12 mouse cellular contexts compared by ENCODE assay signal in the genomic region with DNA sequence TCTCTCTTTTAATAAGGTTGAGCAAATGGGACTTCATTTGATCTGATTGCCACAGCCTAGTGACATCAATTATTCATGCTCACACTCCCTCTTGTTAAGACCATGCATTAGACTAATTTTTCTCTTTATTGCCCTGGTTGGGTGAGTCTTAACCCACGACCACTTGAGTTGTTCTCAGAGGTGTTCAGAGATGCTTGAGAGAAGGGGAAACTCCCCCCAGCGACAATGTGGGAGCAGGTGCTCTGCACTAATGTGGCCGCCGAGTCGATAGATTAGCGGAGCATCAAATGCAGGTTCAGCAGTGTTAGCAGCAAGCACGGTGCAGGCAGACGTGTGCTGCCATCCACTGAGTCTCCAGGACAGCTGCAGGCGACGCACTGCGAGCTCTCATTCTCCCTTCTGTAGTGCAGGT. TPM values are rescaled to one million over a fixed set of nuclear protein-coding genes. Genes with fewer than 3 reads are reported as not detected.
DNase-seq lines count a peak whose midpoint lies in the region; ATAC-seq and TF ChIP-seq lines count a peak whose summit lies in the region.
"Had no signal": no experiment of that assay in that cellular context is flagged by ENCODE, and none has a peak within 500 bp of the region (broad histone marks: within the 10 kb centered on the region; RNA-seq: fewer than 3 reads in every experiment).

No protein-coding gene starts in this region.

- ATAC-seq in hindbrain, embryonic 12.5 days (ENCODE audit: low FRiP score), result peak; percentile 76
- no peak for ATAC-seq in midbrain, postnatal 0 days (ENCODE audit: low FRiP score)
- ATAC-seq: inflammation-experienced regulatory T-cells, adult 6 months had no signal

- H3K27me3 ChIP-seq in C2C12 (ENCODE audit: control insufficient read depth, insufficient read depth, insufficient read length), result no peaks in the 10 kb centered on the region
- H3K27me3 ChIP-seq in hindbrain, embryonic 12.5 days, result no peaks in the 10 kb centered on the region
- no peaks in the 10 kb centered on the region for H3K27me3 ChIP-seq in midbrain, postnatal 0 days (ENCODE audit: insufficient read depth, low read length)
- H3K27me3 ChIP-seq: limb, embryonic 12.5 days; lung, embryonic 15.5 days had no signal

- no peak overlapping the region for H3K4me2 ChIP-seq in hindbrain, embryonic 12.5 days (replicated peaks)
- H3K4me2 ChIP-seq in midbrain, postnatal 0 days (ENCODE audit: low read depth, low read length, poor library complexity, severe bottlenecking), result no peak overlapping the region
- H3K4me2 ChIP-seq: limb, embryonic 12.5 days; lung, embryonic 15.5 days had no signal

- no peak for TF ChIP-seq CTCF in C2C12 (IDR thresholded peaks at IDR 0.05; ENCODE audit: control insufficient read depth, insufficient read depth, insufficient read length)
- peak; percentile 36 for TF ChIP-seq CTCF in midbrain, postnatal 0 days (IDR thresholded peaks at IDR 0.05)

- peak; percentile 15 for DNase-seq in cerebellum, adult 11-12 months
- no peak for DNase-seq in cerebellum, adult 9-10 months
- no peak for DNase-seq in midbrain, postnatal 0 days (ENCODE audit: low spot score)
- no peak for DNase-seq in adrenal gland, postnatal 4 days (ENCODE audit: low spot score in 2 of 2)
- DNase-seq in kidney, postnatal 4 days, result no peak
- DNase-seq in cerebellum, adult 11 months, result no peak

- peaks cover 67% of the 10 kb centered on the region for H3K4me1 ChIP-seq in hindbrain, embryonic 12.5 days
- peaks cover 12% of the 10 kb centered on the region for H3K4me1 ChIP-seq in midbrain, postnatal 0 days (ENCODE audit: insufficient read depth, low read length)

- no peaks in the 10 kb centered on the region for H3K79me2 ChIP-seq in C2C12 (ENCODE audit: control insufficient read depth, insufficient read depth)

- peaks cover 42% of the 10 kb centered on the region for H3K36me3 ChIP-seq in C2C12 (ENCODE audit: control insufficient read depth, insufficient read depth)
- H3K36me3 ChIP-seq in hindbrain, embryonic 12.5 days, result peaks cover 28% of the 10 kb centered on the region
- peaks cover 20% of the 10 kb centered on the region for H3K36me3 ChIP-seq in midbrain, postnatal 0 days (ENCODE audit: insufficient read depth, low read length)

- H3K4me3 ChIP-seq in C2C12 (ENCODE audit: insufficient read depth, poor library complexity, severe bottlenecking), result no peak overlapping the region
- H3K4me3 ChIP-seq in hindbrain, embryonic 12.5 days, result no peak overlapping the region
- no peak overlapping the region for H3K4me3 ChIP-seq in midbrain, postnatal 0 days (ENCODE audit: low read depth, low read length)
- H3K4me3 ChIP-seq: heart, embryonic 10.5 days; limb, embryonic 12.5 days; lung, embryonic 15.5 days had no signal

- H3K27ac ChIP-seq in hindbrain, embryonic 12.5 days, result peak overlapping the region; percentile 67
- peak overlapping the region; percentile 48; the same call in 1 of the 2 replicates for H3K27ac ChIP-seq in midbrain, postnatal 0 days (ENCODE audit: low read depth, low read length)
- H3K27ac ChIP-seq: heart, embryonic 10.5 days; limb, embryonic 12.5 days; lung, embryonic 15.5 days had no signal

- H3K9me3 ChIP-seq in hindbrain, embryonic 12.5 days (replicated peaks), result no peaks in the 10 kb centered on the region
- no peaks in the 10 kb centered on the region for H3K9me3 ChIP-seq in midbrain, postnatal 0 days (ENCODE audit: low read length)
- H3K9me3 ChIP-seq: heart, embryonic 10.5 days; limb, embryonic 12.5 days; lung, embryonic 15.5 days had no signal

- H3ac ChIP-seq in C2C12 (ENCODE audit: control insufficient read depth, insufficient read length, low read depth), result no peak overlapping the region

- 47% methylated on average over 11 of the region's 11 CpGs for WGBS in hindbrain, embryonic 12.5 days
- 24% methylated on average over 11 of the region's 11 CpGs for WGBS in midbrain, postnatal 0 days

- no peaks in the 10 kb centered on the region for H3K79me3 ChIP-seq in C2C12 (ENCODE audit: low read depth)

- H3K9ac ChIP-seq in hindbrain, embryonic 12.5 days, result no peak overlapping the region
- H3K9ac ChIP-seq in midbrain, postnatal 0 days (replicated peaks; ENCODE audit: low read length, poor library complexity, severe bottlenecking), result no peak overlapping the region; the same call in 1 of the 2 replicates
- H3K9ac ChIP-seq: limb, embryonic 12.5 days; lung, embryonic 15.5 days had no signal

TF ChIP-seq in C2C12, 6 proteins besides CTCF, POLR2A, EP300 and RAD21:
- TF ChIP-seq FOSL1 (IDR thresholded peaks at IDR 0.05; ENCODE audit: insufficient read depth, low read length, poor library complexity, severe bottlenecking) (no peak), MYOD1 (IDR thresholded peaks at IDR 0.05; ENCODE audit: control insufficient read depth, insufficient read length, low read depth) (peak; percentile 44)

RNA-seq across cellular contexts. Expression of a gene that starts 52.3 kb away (rescaled TPM):
- 0.06 TPM for polyA plus RNA-seq in C2C12 (2012; fragmentation: generic; extraction: Trizol)
- 0.53 and 0.56 TPM in 2 replicates for polyA plus RNA-seq in hindbrain, embryonic 12.5 days (2016; fragmentation: Nextera tagmentation; extraction: Ambion mirVana)
- 3.6 and 4.7 TPM in 2 replicates for total RNA-seq in midbrain, postnatal 0 days (2014; rRNA removed)
- polyA plus RNA-seq in midbrain, postnatal 0 days (2015; fragmentation: Nextera tagmentation; extraction: Ambion mirVana), result 5.5 and 8.2 TPM in 2 replicates
- total RNA-seq in adrenal gland, postnatal 4 days (2021), result 10 to 100 TPM; 53.7 to 60.8 TPM
